Comparison of ENCODE assay signal across 21 mouse cellular contexts in genomic region chr6:41559331-41559730, GRCm38 (mm10). TPM values are rescaled to one million over a fixed set of nuclear protein-coding genes. Genes with fewer than 3 reads are reported as not detected.
DNase-seq lines count a peak whose midpoint lies in the region; ATAC-seq and TF ChIP-seq lines count a peak whose summit lies in the region.
"Had no signal": no experiment of that assay in that cellular context is flagged by ENCODE, and none has a peak within 500 bp of the region (broad histone marks: within the 10 kb centered on the region; RNA-seq: fewer than 3 reads in every experiment).

No protein-coding gene starts in this region.

- no peak overlapping the region for H3K27ac ChIP-seq in forebrain, embryonic 14.5 days (ENCODE audit: low read depth, low read length)
- no peak overlapping the region for H3K27ac ChIP-seq in forebrain, embryonic 10.5 days
- H3K27ac ChIP-seq: embryonic facial prominence, embryonic 15.5 days; hindbrain, postnatal 0 days; neural tube, embryonic 13.5 days had no signal

- no peak for TF ChIP-seq POLR2A in brain, embryonic 14.5 days (IDR thresholded peaks at IDR 0.05; ENCODE audit: borderline replicate concordance, extremely low read depth, insufficient read depth, insufficient read length, poor library complexity, severe bottlenecking)

- peak; percentile 46 for DNase-seq in forebrain, embryonic 14.5 days (ENCODE audit: low spot score)
- no peak for DNase-seq in forebrain, embryonic 10.5 days (ENCODE audit: extremely low spot score, low spot score)
- DNase-seq in 3T3-L1 (ENCODE audit: low read depth, low spot score): peak; percentile 58
- peak; percentile 59 for DNase-seq in brain, embryonic 14.5 days (ENCODE audit: low read depth)
- peak; percentile 76 for DNase-seq in thymus, postnatal 0 days (ENCODE audit: low spot score)
- DNase-seq in cerebellum, postnatal 36 days: no peak
- no peak for DNase-seq in cerebellum, adult 8-10 months
- DNase-seq in embryo, embryonic 11 days: no peak
- DNase-seq: adrenal gland, postnatal 10 days; cerebellum, adult 11-12 months; heart, postnatal 4 days; kidney, adult 8-10 months; layer of hippocampus, postnatal 36 days; left cerebral cortex, postnatal 4 days; lung, adult 18-20 months had no signal

- H3K4me3 ChIP-seq in forebrain, embryonic 14.5 days (ENCODE audit: low read depth, low read length): no peak overlapping the region
- H3K4me3 ChIP-seq in forebrain, embryonic 10.5 days: no peak overlapping the region
- H3K4me3 ChIP-seq: embryonic facial prominence, embryonic 15.5 days; heart, embryonic 12.5 days; neural tube, embryonic 13.5 days had no signal

- H3K36me3 ChIP-seq in forebrain, embryonic 14.5 days (ENCODE audit: control insufficient read depth, insufficient read depth, low read length): no peaks in the 10 kb centered on the region
- no peaks in the 10 kb centered on the region for H3K36me3 ChIP-seq in forebrain, embryonic 10.5 days (replicated peaks)
- H3K36me3 ChIP-seq: embryonic facial prominence, embryonic 15.5 days; heart, embryonic 12.5 days; neural tube, embryonic 13.5 days had no signal

- H3K9me3 ChIP-seq in forebrain, embryonic 14.5 days (replicated peaks; ENCODE audit: control insufficient read depth, low read length): no peaks in the 10 kb centered on the region
- no peaks in the 10 kb centered on the region for H3K9me3 ChIP-seq in forebrain, embryonic 10.5 days
- H3K9me3 ChIP-seq: embryonic facial prominence, embryonic 15.5 days; heart, embryonic 12.5 days; neural tube, embryonic 13.5 days had no signal

- H3K4me2 ChIP-seq in forebrain, embryonic 14.5 days (ENCODE audit: low read length): no peak overlapping the region
- H3K4me2 ChIP-seq: embryonic facial prominence, embryonic 15.5 days; heart, embryonic 12.5 days; neural tube, embryonic 13.5 days had no signal

- H3K27me3 ChIP-seq in forebrain, embryonic 14.5 days (replicated peaks; ENCODE audit: control insufficient read depth, insufficient read depth, low read length): no peaks in the 10 kb centered on the region
- H3K27me3 ChIP-seq in forebrain, embryonic 10.5 days (ENCODE audit: poor library complexity, severe bottlenecking): no peaks in the 10 kb centered on the region
- H3K27me3 ChIP-seq: embryonic facial prominence, embryonic 15.5 days; heart, embryonic 12.5 days; neural tube, embryonic 13.5 days had no signal

- no peak overlapping the region for H3K9ac ChIP-seq in forebrain, embryonic 14.5 days (ENCODE audit: low read length)
- H3K9ac ChIP-seq: embryonic facial prominence, embryonic 15.5 days; heart, embryonic 12.5 days; neural tube, embryonic 13.5 days had no signal

- peaks cover 4% of the 10 kb centered on the region for H3K4me1 ChIP-seq in forebrain, embryonic 14.5 days (ENCODE audit: control insufficient read depth, insufficient read depth, low read length)
- no peaks in the 10 kb centered on the region for H3K4me1 ChIP-seq in forebrain, embryonic 10.5 days
- H3K4me1 ChIP-seq: embryonic facial prominence, embryonic 15.5 days; heart, embryonic 12.5 days; neural tube, embryonic 13.5 days had no signal

- no peak for TF ChIP-seq CTCF in brain, embryonic 14.5 days (IDR thresholded peaks at IDR 0.05; ENCODE audit: borderline replicate concordance, extremely low read depth, insufficient read depth, insufficient read length)

- WGBS in forebrain, embryonic 14.5 days: 19% methylated on average over 3 of the region's 3 CpGs
- 79% methylated on average over 3 of the region's 3 CpGs for WGBS in forebrain, embryonic 10.5 days

- 0 out of 2 replicates have a peak, but pooled peaks have one; percentile 3 for ATAC-seq in forebrain, embryonic 14.5 days
- ATAC-seq: hindbrain, postnatal 0 days had no signal

RNA-seq across cellular contexts. Expression of gene Prss2, which starts 37.7 kb away (rescaled TPM):
- not detected in 2 replicates for polyA plus RNA-seq in forebrain, embryonic 14.5 days (2014; fragmentation: Nextera tagmentation; extraction: Ambion mirVana)
- polyA plus RNA-seq in forebrain, embryonic 10.5 days (2016; fragmentation: Nextera tagmentation; extraction: Ambion mirVana): not detected in 2 replicates
- polyA plus RNA-seq in brain, embryonic 14.5 days (2012; rRNA removed): 0.18 TPM in 1 of 2 replicates, not detected in the other
- polyA plus RNA-seq in thymus, postnatal 0 days (2015; fragmentation: Nextera tagmentation; extraction: Ambion mirVana): 3.6 and 4.7 TPM in 2 replicates
- polyA plus RNA-seq: embryonic facial prominence, embryonic 15.5 days; forebrain, embryonic 11.5 days; heart, embryonic 12.5 days; hindbrain, postnatal 0 days; neural tube, embryonic 13.5 days; stomach, embryonic 14.5 days had no signal

RNA-seq across cellular contexts. Expression of gene Ephb6, which starts 46.0 kb away (rescaled TPM):
- polyA plus RNA-seq in forebrain, embryonic 14.5 days (2014; fragmentation: Nextera tagmentation; extraction: Ambion mirVana): 20.2 and 24.7 TPM in 2 replicates
- polyA plus RNA-seq in forebrain, embryonic 10.5 days (2016; fragmentation: Nextera tagmentation; extraction: Ambion mirVana): 14.6 and 16.6 TPM in 2 replicates
- 42.6 and 49.7 TPM in 2 replicates for polyA plus RNA-seq in brain, embryonic 14.5 days (2012; rRNA removed)
- polyA plus RNA-seq in thymus, postnatal 0 days (2015; fragmentation: Nextera tagmentation; extraction: Ambion mirVana): 81.3 and 84.2 TPM in 2 replicates

Comparison
In these comparisons a context has a peak if more than half of its experiments do, and no peak if none do; other contexts are left out.
1. DNase-seq: peak in forebrain, embryonic 14.5 days (single experiment), 3T3-L1 (single experiment), brain, embryonic 14.5 days (single experiment) and thymus, postnatal 0 days (single experiment); none in forebrain, embryonic 10.5 days (single experiment), cerebellum, postnatal 36 days (0 of 2), cerebellum, adult 8-10 months (single experiment) and embryo, embryonic 11 days (single experiment).